Mouse (Mus musculus) liver, adult 2 months (tissue): ENCODE measurements around the gene Col18a1.

Experiments
- CTCF ChIP-seq: fragments of 200-500 bp; IDR thresholded peaks from 2 replicates; pipeline ENCODE4 v1.5.1; 2011; ENCODE audit warnings: low read depth, low read length, control low read depth
- POLR2A ChIP-seq: fragments of 200-500 bp; IDR thresholded peaks from 2 replicates; pipeline ENCODE4 v1.6.1; 2011; ENCODE audit warnings: low read length, control low read depth; ENCODE audit not compliant: insufficient read depth; ENCODE audit errors: extremely low read depth

GRCm38 (mm10) chr10:77033323-77034025, 132.9 kb downstream of the Col18a1 start:
- TF ChIP-seq CTCF (no peak), POLR2A (no peak)
